Mouse (Mus musculus) CD4-positive helper T cell, adult 2 months (primary cell): ENCODE results near the gene Olfr643.

Experiments
- DNase-seq: peaks from one replicate; pipeline ENCODE4 v3.0.0-alpha.2; 2012; ENCODE audit warnings: low read depth, missing footprints, low spot score

Gene Olfr643

DNA sequence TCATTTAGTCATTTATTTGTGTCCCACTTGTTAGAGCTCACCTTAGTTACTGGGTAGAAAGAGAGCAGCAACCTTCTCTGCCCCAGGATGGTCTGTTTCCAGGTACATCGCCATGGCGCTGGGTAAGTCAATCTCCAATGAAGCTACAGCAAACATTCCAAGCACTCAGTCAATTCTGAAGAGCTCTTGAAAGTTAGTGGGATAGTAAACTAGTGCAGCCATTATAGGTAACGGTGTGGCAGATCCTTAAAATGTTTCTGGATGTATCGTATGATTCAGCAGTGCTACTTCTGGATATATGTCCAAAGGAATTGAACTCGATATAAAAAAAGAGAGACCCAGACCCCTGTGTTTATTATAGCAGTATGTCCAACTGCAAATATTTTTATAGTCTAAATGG lies at the start of gene Olfr643:
Gene Olfr643 (minus strand): TSS at position 101 of the 400 bp plus-strand sequence.
- no peak for DNase-seq

GRCm38 (mm10) chr7:104183292-104183691 lies 46.1 kb upstream of the Olfr643 start, which contains the start of gene Olfr648:
TSS of gene Olfr648 (minus strand) at chr7:104183392.
- DNase-seq = no peak

- no peak for DNase-seq
Measured at GRCm38 (mm10) chr7:104179074-104179473, 41.9 kb upstream of the Olfr643 start.

DNA sequence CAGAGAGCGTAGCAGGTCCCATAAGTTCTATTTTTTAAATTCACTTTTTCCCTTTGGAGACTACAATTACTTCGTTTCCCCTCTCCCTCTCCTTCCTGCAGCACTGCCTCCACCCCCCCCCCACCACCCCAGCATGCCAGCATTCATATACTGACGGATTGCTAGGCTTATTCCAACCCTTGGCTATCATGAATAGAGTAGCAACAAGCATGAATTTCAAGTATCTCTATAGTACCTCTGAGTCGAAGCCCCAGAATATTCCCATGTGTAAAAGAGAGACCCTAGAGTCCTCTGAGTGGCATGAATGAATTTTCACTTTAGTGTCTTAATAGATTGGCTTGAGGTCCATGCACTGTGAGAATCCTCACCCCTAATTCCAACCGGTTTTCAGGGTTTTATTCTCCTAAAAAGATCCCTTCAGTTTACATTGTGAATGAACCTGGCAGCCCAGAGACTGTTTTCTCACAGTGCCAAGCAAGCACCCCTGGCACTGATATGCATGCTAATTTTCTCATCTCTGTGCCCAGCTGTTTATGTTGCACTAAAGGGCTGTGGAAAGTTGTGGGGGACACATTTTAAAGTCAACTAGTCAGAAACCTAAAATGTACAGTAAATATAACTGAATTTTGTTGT lies 41.3 kb upstream of the Olfr643 start:
- no peak for DNase-seq

- DNase-seq = no peak
Measured at GRCm38 (mm10) chr7:104175085-104175484, 37.9 kb upstream of the Olfr643 start.

GRCm38 (mm10) chr7:104169634-104170204 lies 32.5 kb upstream of the Olfr643 start:
- DNase-seq = peak; percentile 30

DNA sequence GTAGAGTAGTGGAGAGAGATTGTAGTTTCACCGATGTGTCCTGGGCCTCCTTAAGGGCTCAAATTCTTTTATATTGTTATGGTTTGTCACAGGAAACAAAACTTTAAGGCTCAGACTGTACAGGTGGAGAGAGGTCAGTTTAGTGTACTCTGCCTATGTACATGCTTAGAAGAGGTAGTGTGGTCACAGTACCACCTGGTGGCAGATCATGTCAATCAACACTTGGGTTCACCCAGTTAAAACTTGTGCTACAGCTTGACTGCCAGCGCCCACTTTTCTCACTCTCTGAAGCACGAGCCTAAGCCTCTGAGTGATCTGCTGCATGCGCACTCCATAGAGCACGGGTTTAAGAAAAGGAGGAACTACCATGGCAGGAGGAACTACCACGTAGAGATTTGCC lies 29.9 kb upstream of the Olfr643 start:
- no peak for DNase-seq

DNA sequence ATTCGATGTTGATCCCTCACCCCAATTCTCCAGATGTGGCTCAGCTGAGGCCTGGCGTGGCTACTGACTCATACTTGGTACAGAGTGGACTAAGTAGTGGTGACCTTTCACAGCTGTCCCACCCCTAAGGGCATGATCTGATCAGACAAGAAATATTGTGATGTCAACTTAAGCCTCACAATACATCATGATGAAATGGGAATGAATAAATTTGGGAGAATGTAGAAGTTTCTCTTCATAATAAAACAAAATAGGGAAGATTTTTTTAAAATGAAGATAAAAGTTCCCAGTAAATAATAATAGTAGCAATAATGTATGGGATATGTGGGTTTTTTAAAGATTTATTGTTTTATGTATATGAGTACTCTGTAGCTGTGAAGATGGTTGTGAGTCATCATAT lies 13.3 kb upstream of the Olfr643 start, which contains the start of gene Ubqlnl:
Gene Ubqlnl (minus strand): TSS at position 101 of the 400 bp plus-strand sequence.
- no peak for DNase-seq

DNA sequence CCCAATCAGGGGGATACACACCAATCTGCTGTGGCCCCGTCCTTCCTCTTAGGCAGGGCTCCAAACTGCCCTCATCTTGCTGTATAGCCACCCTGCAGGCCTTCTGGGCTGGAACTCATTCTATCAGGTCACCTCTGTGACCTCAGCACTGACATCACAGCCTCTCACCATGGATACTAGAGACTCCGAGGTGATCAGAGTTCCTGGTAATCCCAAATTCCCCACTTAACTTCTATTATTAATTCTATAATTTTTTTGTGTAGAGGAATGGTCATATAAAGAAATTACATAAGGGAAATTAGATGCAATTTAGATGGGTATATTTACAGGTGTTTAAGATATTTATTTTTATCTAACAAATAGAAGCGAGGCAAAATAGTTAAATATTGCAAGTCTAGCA lies 6.0 kb upstream of the Olfr643 start, which contains the start of gene Ubqln3:
Gene Ubqln3 (minus strand): TSS at position 101 of the 400 bp plus-strand sequence.
- DNase-seq = no peak

DNA sequence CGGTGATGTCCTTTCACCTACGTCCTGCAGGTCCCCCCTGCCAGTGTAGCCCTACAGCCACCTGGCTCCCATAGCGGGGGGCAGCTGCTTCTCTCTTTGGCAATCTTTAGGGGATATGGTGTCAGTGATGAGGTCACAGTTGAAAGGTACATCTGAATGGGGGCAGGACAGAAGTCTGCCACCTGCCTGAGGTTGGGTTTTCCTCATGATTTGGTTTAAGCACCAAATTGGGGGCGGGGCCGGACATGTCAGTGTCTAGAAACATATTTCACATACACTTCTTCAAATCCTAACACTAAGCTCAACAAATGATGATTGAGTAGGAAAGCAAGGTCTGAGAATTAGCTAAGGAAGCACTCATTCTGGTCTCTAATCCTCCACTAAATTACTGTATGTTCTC lies 7.5 kb downstream of the Olfr643 start, which contains the start of gene Ubqln5:
Gene Ubqln5 (minus strand): TSS at position 101 of the 400 bp plus-strand sequence.
- no peak for DNase-seq

- no peak for DNase-seq
Measured at GRCm38 (mm10) chr7:104104757-104104972, 32.5 kb downstream of the Olfr643 start, which contains the start of gene Olfr646. TSS of gene Olfr646 (plus strand) at chr7:104104873.

GRCm38 (mm10) chr7:104103913-104104756 lies 33.1 kb downstream of the Olfr643 start:
- no peak for DNase-seq

GRCm38 (mm10) chr7:104085365-104085764 lies 51.8 kb downstream of the Olfr643 start, which contains the start of gene Olfr645:
TSS of gene Olfr645 (minus strand) at chr7:104085465.
- no peak for DNase-seq

- no peak for DNase-seq
Measured at GRCm38 (mm10) chr7:104071769-104072168, 65.4 kb downstream of the Olfr643 start, which contains the start of gene Olfr644. TSS of gene Olfr644 (minus strand) at chr7:104071869.

- no peak for DNase-seq
Measured at GRCm38 (mm10) chr7:104061345-104061744, 75.9 kb downstream of the Olfr643 start, which contains the start of gene 4930516K23Rik. TSS of gene 4930516K23Rik (minus strand) at chr7:104061445.

DNA sequence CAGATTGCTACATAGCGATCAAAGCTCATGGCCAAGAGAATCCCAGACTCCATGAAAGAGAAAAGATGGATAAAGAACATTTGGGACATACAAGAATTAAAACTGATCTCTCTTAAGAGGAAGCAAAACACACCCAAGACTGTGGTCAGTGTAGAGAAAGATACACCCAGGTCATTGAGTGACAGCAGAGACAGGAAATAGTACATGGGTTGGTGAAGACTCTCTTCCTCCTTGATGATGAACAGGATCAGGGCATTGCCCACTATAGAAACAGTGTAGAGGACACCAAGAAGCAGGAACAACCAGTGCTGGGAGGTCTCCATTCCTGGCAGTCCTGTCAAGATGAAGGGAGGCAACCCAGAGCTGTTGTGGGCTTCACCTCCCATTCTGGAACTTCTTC lies 78.0 kb downstream of the Olfr643 start:
- no peak for DNase-seq

GRCm38 (mm10) chr7:104052566-104052965 lies 84.6 kb downstream of the Olfr643 start, which contains the start of gene Olfr642:
TSS of gene Olfr642 (minus strand) at chr7:104052666.
- DNase-seq = no peak

GRCm38 (mm10) chr7:104050745-104051144 lies 86.5 kb downstream of the Olfr643 start:
- DNase-seq = no peak

DNA sequence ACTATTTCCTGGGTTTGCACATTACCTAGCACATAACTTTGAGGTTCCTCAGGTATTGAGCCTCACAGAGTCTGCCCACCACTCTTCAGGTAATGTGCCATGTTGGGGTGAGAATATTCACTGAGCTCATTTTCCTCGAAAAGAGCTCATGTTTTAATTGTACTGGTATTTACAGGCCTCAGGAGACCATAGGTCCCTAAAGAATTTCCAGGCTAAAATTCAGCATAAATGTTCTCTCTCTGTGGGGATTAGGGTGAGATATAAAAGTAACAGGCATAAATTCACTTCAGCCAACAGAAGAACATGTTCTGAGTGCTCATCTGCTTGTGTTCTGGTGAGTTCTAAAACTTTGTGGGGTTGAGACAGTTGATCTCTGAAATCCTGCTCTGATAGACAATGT lies 102.1 kb downstream of the Olfr643 start, which contains the start of gene Olfr641:
Gene Olfr641 (plus strand): TSS at position 301 of the 400 bp plus-strand sequence.
- no peak for DNase-seq

- no peak for DNase-seq
Measured at GRCm38 (mm10) chr7:104026978-104027377, 110.2 kb downstream of the Olfr643 start.

- DNase-seq = no peak
Measured at GRCm38 (mm10) chr7:104025473-104025872, 111.7 kb downstream of the Olfr643 start, which contains the start of gene Olfr640. TSS of gene Olfr640 (minus strand) at chr7:104025573.

GRCm38 (mm10) chr7:104021651-104022050 lies 115.6 kb downstream of the Olfr643 start:
- no peak for DNase-seq
